Mouse (Mus musculus) neutrophil, adult 59 days (primary cell): Measurements from ENCODE around the gene Exoc6. TPM values are rescaled to one million over a fixed set of nuclear protein-coding genes. Genes with fewer than 3 reads are reported as not detected.

ENCODE experiments used
- total RNA-seq, 2 experiments: library from RNA; stranded (reverse); gene quantifications; 1 replicate in 1 of 2; 2 replicates in 1 of 2; pipeline ENCODE4 v1.2.4; 2023

The Exoc6 gene
- total RNA-seq = 10 to 100 TPM; 59.7 to 63.3 TPM

DNA sequence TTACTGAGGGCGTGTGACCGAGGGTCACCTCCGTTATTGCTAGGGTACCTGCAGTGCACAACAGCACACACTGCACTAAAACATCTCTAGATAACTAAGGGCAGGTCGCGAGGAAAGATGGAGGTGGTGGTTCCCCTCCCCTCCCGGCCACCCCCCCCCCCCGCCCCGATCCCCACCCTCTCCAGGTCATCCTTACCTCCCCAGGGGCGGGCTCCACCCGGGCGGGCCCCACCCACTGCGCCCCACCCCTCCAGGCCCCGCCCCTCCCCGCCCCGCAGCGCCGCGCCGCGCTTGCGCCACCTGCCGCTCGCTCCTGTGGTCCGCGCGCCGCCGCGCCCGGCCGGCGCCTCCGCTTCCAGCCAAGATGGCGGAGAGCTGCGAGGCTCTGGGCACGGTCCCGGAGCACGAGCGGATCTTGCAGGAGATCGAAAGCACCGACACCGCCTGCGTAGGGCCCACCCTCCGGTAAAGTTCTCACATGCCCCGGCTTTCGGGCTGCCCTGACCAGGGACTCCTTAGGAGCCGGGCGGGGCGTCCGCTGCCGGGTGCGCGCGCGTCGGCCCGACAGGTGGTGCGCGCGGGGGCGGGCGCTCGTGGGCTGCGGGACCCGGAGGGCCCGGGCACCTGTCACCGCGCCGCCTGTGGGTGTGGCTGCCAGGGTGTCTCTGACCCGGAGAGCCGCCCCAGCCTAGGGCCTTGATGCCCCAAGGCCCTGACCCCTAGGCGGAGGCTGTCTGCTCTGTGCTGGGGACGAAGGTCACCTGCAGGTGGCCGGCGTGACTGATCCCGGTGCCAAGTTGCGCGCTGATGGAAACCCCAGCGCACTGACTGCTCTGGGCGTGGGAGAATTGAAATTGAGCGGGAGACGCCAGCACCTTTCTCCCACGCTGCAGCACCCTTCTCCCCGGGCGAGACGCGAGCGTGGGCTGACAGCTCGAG is at the start of gene Exoc6:
Gene Exoc6 (plus strand): TSS at position 318 of the 939 bp plus-strand sequence.

DNA sequence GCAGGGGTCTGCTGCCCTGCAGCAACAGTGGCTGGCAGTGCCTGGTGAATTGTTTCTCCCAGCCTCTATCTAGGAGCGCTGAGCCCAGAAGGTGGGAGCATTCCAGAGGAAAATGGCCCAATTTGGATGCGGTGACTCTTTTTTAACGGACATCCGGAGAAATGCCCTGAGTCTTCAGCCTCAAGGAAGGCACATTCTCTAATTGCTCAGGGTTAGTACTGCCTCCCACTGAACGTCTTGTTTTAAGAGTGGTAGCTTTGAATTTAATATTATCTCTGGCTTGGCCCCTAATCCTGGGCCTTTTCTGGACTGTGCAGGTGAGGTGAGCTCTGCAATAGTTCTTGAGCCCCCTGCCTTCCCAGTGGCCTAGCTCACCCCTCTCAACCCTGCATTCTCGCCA is 135.1 kb downstream of the Exoc6 start, which contains the start of gene Cyp26c1:
Gene Cyp26c1 (plus strand): TSS at position 301 of the 400 bp plus-strand sequence.

DNA sequence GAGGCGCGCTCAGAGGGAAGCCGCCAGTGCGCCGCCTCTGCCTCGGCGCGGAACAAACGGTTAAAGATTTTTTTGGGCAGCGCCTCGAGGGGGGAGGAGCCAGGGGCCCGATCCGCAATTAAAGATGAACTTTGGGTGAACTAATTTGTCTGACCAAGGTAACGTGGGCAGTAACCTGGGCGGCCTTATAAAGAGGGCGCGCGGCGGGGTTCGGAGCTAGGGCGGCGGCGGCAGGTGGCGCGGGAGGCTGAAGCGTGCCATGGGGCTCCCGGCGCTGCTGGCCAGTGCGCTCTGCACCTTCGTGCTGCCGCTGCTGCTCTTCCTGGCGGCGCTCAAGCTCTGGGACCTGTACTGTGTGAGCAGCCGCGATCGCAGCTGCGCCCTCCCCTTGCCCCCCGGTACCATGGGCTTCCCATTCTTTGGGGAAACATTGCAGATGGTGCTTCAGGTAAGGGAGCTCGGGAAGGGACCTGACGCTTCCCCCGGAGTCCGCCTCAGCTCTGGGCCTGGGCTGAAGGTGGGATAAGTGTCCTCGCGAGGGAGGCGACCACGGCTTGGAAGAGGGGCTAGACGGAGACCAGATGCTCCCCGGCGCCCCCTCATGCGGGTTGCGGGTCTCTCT is 147.5 kb downstream of the Exoc6 start, which contains the start of gene Cyp26a1:
Gene Cyp26a1 (plus strand): TSS at position 148 of the 622 bp plus-strand sequence.

Other genes starting within 250 kb of the Exoc6 start
- gene Ide, start 212.6 kb upstream of the Exoc6 start, total RNA-seq = 10 to 100 TPM; 25.5 to 35.7 TPM
- gene Kif11, start 174.0 kb upstream of the Exoc6 start, total RNA-seq = 10 to 100 TPM; 56.1 to 61.6 TPM
- 10 to 100 TPM; 56.8 to 62.7 TPM for gene Hhex, start 115.6 kb upstream of the Exoc6 start, total RNA-seq
- under 1 TPM; 0.27 to 0.57 TPM for gene Cyp26c1, start 135.2 kb downstream of the Exoc6 start, total RNA-seq
- gene Cyp26a1, start 147.4 kb downstream of the Exoc6 start, total RNA-seq = under 1 TPM; 0.20 to 0.26 TPM